Comparison of ENCODE assay signal across 2 mouse cellular contexts in genomic region chr4:120057529-120057928, GRCm38 (mm10).
TF ChIP-seq lines count a peak whose summit lies in the region.

No protein-coding gene starts in this region.

TF ChIP-seq in CH12.LX, 34 proteins besides CTCF, POLR2A, EP300 and RAD21:
- TF ChIP-seq ZNF384 (IDR thresholded peaks at IDR 0.05; ENCODE audit: low read depth, low read length) (peak; percentile 97), NELFE (IDR thresholded peaks at IDR 0.05; ENCODE audit: low read depth, low read length) (no peak), MAX (IDR thresholded peaks at IDR 0.05; ENCODE audit: low read length) (peak; percentile 57), SMC3 (IDR thresholded peaks at IDR 0.05; ENCODE audit: low read depth, low read length) (peak; percentile 82), MAZ (IDR thresholded peaks at IDR 0.05; ENCODE audit: low read depth, low read length) (no peak), UBTF (IDR thresholded peaks at IDR 0.05; ENCODE audit: low read depth, low read length) (no peak), JUND (conservative IDR thresholded peaks at IDR 0.05; ENCODE audit: low read depth, low read length) (0 out of 2 replicates have a peak, but pooled peaks have one; percentile 45), BHLHE40 (IDR thresholded peaks at IDR 0.05; ENCODE audit: low read depth, low read length) (no peak), CHD1 (IDR thresholded peaks at IDR 0.05; ENCODE audit: low read depth, low read length) (peak; percentile 64; the same call in 1 of the 2 replicates), ELF1 (IDR thresholded peaks at IDR 0.05; ENCODE audit: low read depth, low read length) (0 out of 2 replicates have a peak, but pooled peaks have one; percentile 29), JUN (IDR thresholded peaks at IDR 0.05; ENCODE audit: insufficient read depth, low read depth, low read length) (no peak), USF1 (IDR thresholded peaks at IDR 0.05; ENCODE audit: low read depth, low read length) (no peak), ZC3H11A (IDR thresholded peaks at IDR 0.05; ENCODE audit: low read depth, low read length) (peak; percentile 75), POLR2AphosphoS2 (IDR thresholded peaks at IDR 0.05; ENCODE audit: low read depth, low read length) (no peak), ZKSCAN1 (IDR thresholded peaks at IDR 0.05; ENCODE audit: borderline replicate concordance, low read depth, low read length) (no peak), PAX5 (IDR thresholded peaks at IDR 0.05; ENCODE audit: low read length) (no peak), ETS1 (conservative IDR thresholded peaks at IDR 0.05; ENCODE audit: low read depth, low read length) (peak; percentile 69), TCF12 (IDR thresholded peaks at IDR 0.05; ENCODE audit: low read depth, low read length) (peak; percentile 77), MYC (IDR thresholded peaks at IDR 0.05; ENCODE audit: low read depth, low read length) (peak; percentile 79; the same call in 1 of the 2 replicates), KAT2A (IDR thresholded peaks at IDR 0.05; ENCODE audit: insufficient replicate concordance, low read length) (no peak), MXI1 (IDR thresholded peaks at IDR 0.05; ENCODE audit: low read depth, low read length) (peak; percentile 70), MAFK (IDR thresholded peaks at IDR 0.05; ENCODE audit: insufficient replicate concordance, low read length) (peak; percentile 97), USF2 (conservative IDR thresholded peaks at IDR 0.05; ENCODE audit: low read depth, low read length) (no peak), SIN3A (IDR thresholded peaks at IDR 0.05; ENCODE audit: low read length) (peak; percentile 92), MEF2A (IDR thresholded peaks at IDR 0.05; ENCODE audit: borderline replicate concordance, low read depth, low read length) (no peak), RCOR1 (conservative IDR thresholded peaks at IDR 0.05; ENCODE audit: low read depth, low read length) (0 out of 2 replicates have a peak, but pooled peaks have one; percentile 73), TBP (conservative IDR thresholded peaks at IDR 0.05; ENCODE audit: low read depth, low read length) (0 out of 2 replicates have a peak, but pooled peaks have one; percentile 26), HCFC1 (IDR thresholded peaks at IDR 0.05; ENCODE audit: low read depth, low read length) (no peak), GABPA (IDR thresholded peaks at IDR 0.05; ENCODE audit: insufficient replicate concordance, low read depth, low read length) (no peak)

TF ChIP-seq in ES-E14, 5 proteins besides CTCF, POLR2A, EP300 and RAD21:
- TF ChIP-seq HCFC1 (IDR thresholded peaks at IDR 0.05; ENCODE audit: borderline replicate concordance, insufficient read depth, low read length) (no peak), CHD2 (IDR thresholded peaks at IDR 0.05; ENCODE audit: low read depth, low read length) (no peak), ZNF384 (IDR thresholded peaks at IDR 0.05; ENCODE audit: low read depth, low read length) (no peak), ZC3H11A (IDR thresholded peaks at IDR 0.05; ENCODE audit: borderline replicate concordance, low read depth, low read length) (no peak), MAFK (IDR thresholded peaks at IDR 0.05; ENCODE audit: insufficient read depth, low read depth, low read length) (0 out of 2 replicates have a peak, but pooled peaks have one; percentile 9)
TF ChIP-seq in ES-E14: peak in this region for 1.
